Mouse (Mus musculus) MEL (cell line): ENCODE measurements at regions not wholly inside any gene's neighbourhood (a gene's known extent, or its start where the extent isn't known, plus 50 kb on each side); places are given as distances from the start of the nearest gene placed in this dataset.

Source experiments
- DNase-seq: peaks from one replicate; pipeline ENCODE4 v3.0.0; 2011; ENCODE audit warnings: low read depth, low spot score
- H3K27ac ChIP-seq: 2 replicates; pipeline ENCODE4 v1.5.1; 2012; ENCODE audit warnings: low read depth, mild to moderate bottlenecking, control low read depth, low read length, moderate library complexity; ENCODE audit not compliant: control insufficient read depth
- H3K27me3 ChIP-seq, 2 experiments: fragments of 150-350 bp in 1 of 2; sonication (generic) in 1 of 2; 2 replicates each; pipeline ENCODE4 v1.6.1; 2012; ENCODE audit warnings: low read length in 2 of 2, mild to moderate bottlenecking in 2 of 2, improper control_type of control experiment in 1 of 2, moderate library complexity in 1 of 2; ENCODE audit not compliant: insufficient read depth in 2 of 2, control insufficient read depth in 1 of 2
- H3K36me3 ChIP-seq, 2 experiments: 2 replicates each; pipeline ENCODE4 v1.6.1; 2012 to 2014; ENCODE audit warnings: low read length in 2 of 2, improper control_type of control experiment in 1 of 2, inconsistent platforms in 1 of 2, mild to moderate bottlenecking in 1 of 2; ENCODE audit not compliant: insufficient read depth in 2 of 2, control insufficient read depth in 1 of 2
- H3K4me1 ChIP-seq, 2 experiments: fragments of 150-350 bp in 1 of 2; sonication (generic) in 1 of 2; 2 replicates each; pipeline ENCODE4 v1.6.1; 2012; ENCODE audit warnings: low read length in 2 of 2, improper control_type of control experiment in 1 of 2, mild to moderate bottlenecking in 1 of 2; ENCODE audit not compliant: insufficient read depth in 2 of 2, control insufficient read depth in 1 of 2
- H3K4me3 ChIP-seq, 2 experiments: fragments of 150-350 bp in 1 of 2; sonication (generic) in 1 of 2; 2 replicates each; pipeline ENCODE4 v1.5.1; 2012; ENCODE audit warnings: low read depth in 2 of 2, low read length in 2 of 2, mild to moderate bottlenecking in 2 of 2, moderate library complexity in 2 of 2, control low read depth in 1 of 2, improper control_type of control experiment in 1 of 2; ENCODE audit not compliant: control insufficient read depth in 1 of 2, insufficient read depth in 1 of 2
- H3K79me2 ChIP-seq: 2 replicates; pipeline ENCODE4 v1.6.1; 2012; ENCODE audit warnings: mild to moderate bottlenecking, low read length, moderate library complexity; ENCODE audit not compliant: control insufficient read depth, poor library complexity, insufficient read depth
- H3K9ac ChIP-seq: 2 replicates; pipeline ENCODE4 v1.6.1; 2012; ENCODE audit warnings: low read depth, mild to moderate bottlenecking, control low read depth, low read length, moderate library complexity; ENCODE audit not compliant: control insufficient read depth, poor library complexity, severe bottlenecking
- H3K9me3 ChIP-seq: fragments of 150-350 bp; sonication (generic); replicated peaks from 2 replicates; pipeline ENCODE4 v1.6.1; 2012; ENCODE audit warnings: mild to moderate bottlenecking, low read length, improper control_type of control experiment, moderate library complexity; ENCODE audit not compliant: insufficient read depth
- CHD2 ChIP-seq: IDR thresholded peaks from 2 replicates; pipeline ENCODE4 v1.6.1; 2011; ENCODE audit warnings: low read length, improper control_type of control experiment
- CTCF ChIP-seq, 3 experiments: IDR thresholded peaks in 2 of 3; conservative IDR thresholded peaks in 1 of 3; 2 replicates each; pipeline ENCODE4 v1.5.1; 2011 to 2012; ENCODE audit warnings: low read length in 3 of 3, low read depth in 2 of 3, mild to moderate bottlenecking in 2 of 3, improper control_type of control experiment in 1 of 3, inconsistent platforms in 1 of 3, mixed read lengths in 1 of 3, moderate library complexity in 1 of 3; ENCODE audit not compliant: control insufficient read depth in 1 of 3, insufficient read depth in 1 of 3, poor library complexity in 1 of 3, severe bottlenecking in 1 of 3
- GABPA ChIP-seq: IDR thresholded peaks from 2 replicates; pipeline ENCODE4 v1.6.1; 2012; ENCODE audit warnings: low read depth, mild to moderate bottlenecking, inconsistent platforms, low read length, improper control_type of control experiment, moderate library complexity
- GATA1 ChIP-seq: IDR thresholded peaks from 2 replicates; pipeline ENCODE4 v1.6.1; 2011; ENCODE audit warnings: low read depth, low read length, improper control_type of control experiment
- JUND ChIP-seq: IDR thresholded peaks from 2 replicates; pipeline ENCODE4 v1.6.1; 2011; ENCODE audit warnings: low read depth, mild to moderate bottlenecking, improper control_type of control experiment, low read length
- MAFK ChIP-seq: IDR thresholded peaks from 2 replicates; pipeline ENCODE4 v1.6.1; 2011; ENCODE audit warnings: low read depth, mild to moderate bottlenecking, low read length, improper control_type of control experiment, borderline replicate concordance
- MAX ChIP-seq: IDR thresholded peaks from 2 replicates; pipeline ENCODE4 v1.6.1; 2011; ENCODE audit warnings: low read length, improper control_type of control experiment
- MAZ ChIP-seq: IDR thresholded peaks from 2 replicates; pipeline ENCODE4 v1.6.1; 2012; ENCODE audit warnings: low read depth, mild to moderate bottlenecking, inconsistent platforms, low read length, improper control_type of control experiment
- MYB ChIP-seq: IDR thresholded peaks from 2 replicates; pipeline ENCODE4 v1.6.1; 2011; ENCODE audit warnings: mild to moderate bottlenecking, low read depth, low read length, improper control_type of control experiment
- MYC ChIP-seq: IDR thresholded peaks from 2 replicates; pipeline ENCODE4 v1.6.1; 2011; ENCODE audit warnings: low read depth, mild to moderate bottlenecking, low read length, improper control_type of control experiment, moderate library complexity
- POLR2A ChIP-seq, 2 experiments: IDR thresholded peaks; 2 replicates each; pipeline ENCODE4 v1.6.1; 2011 to 2012; ENCODE audit warnings: low read length in 2 of 2, mild to moderate bottlenecking in 2 of 2, control low read depth in 1 of 2, improper control_type of control experiment in 1 of 2, low read depth in 1 of 2, moderate library complexity in 1 of 2; ENCODE audit not compliant: control insufficient read depth in 1 of 2, insufficient read depth in 1 of 2, poor library complexity in 1 of 2
- POLR2AphosphoS2 ChIP-seq: IDR thresholded peaks from 2 replicates; pipeline ENCODE4 v1.6.1; 2011; ENCODE audit warnings: low read length, improper control_type of control experiment
- RAD21 ChIP-seq: IDR thresholded peaks from 2 replicates; pipeline ENCODE4 v1.6.1; 2011; ENCODE audit warnings: mild to moderate bottlenecking, low read depth, low read length, improper control_type of control experiment
- RCOR1 ChIP-seq: IDR thresholded peaks from 2 replicates; pipeline ENCODE4 v1.6.1; 2012; ENCODE audit warnings: low read depth, mild to moderate bottlenecking, inconsistent platforms, low read length, improper control_type of control experiment
- SMC3 ChIP-seq: IDR thresholded peaks from 2 replicates; pipeline ENCODE4 v1.6.1; 2011; ENCODE audit warnings: low read depth, low read length, improper control_type of control experiment
- TBP ChIP-seq: IDR thresholded peaks from 2 replicates; pipeline ENCODE4 v1.8.0; 2011; ENCODE audit warnings: low read depth, low read length, improper control_type of control experiment
- USF1 ChIP-seq: IDR thresholded peaks from 2 replicates; pipeline ENCODE4 v1.6.1; 2014; ENCODE audit warnings: low read depth, mild to moderate bottlenecking, inconsistent platforms, low read length, improper control_type of control experiment, moderate library complexity
- ZC3H11A ChIP-seq: IDR thresholded peaks from 2 replicates; pipeline ENCODE4 v1.6.1; 2012; ENCODE audit warnings: low read depth, mild to moderate bottlenecking, inconsistent platforms, low read length, improper control_type of control experiment
- ZKSCAN1 ChIP-seq: IDR thresholded peaks from 2 replicates; pipeline ENCODE4 v1.6.1; 2012; ENCODE audit warnings: low read depth, mild to moderate bottlenecking, inconsistent platforms, low read length, improper control_type of control experiment, moderate library complexity

GRCm38 (mm10) chr3:63570607-63571353, 87.1 kb upstream of the Gm34302 start:
- DNase-seq, result peak; percentile 49
- H3K9ac ChIP-seq, result no peak overlapping the region
- TF ChIP-seq RAD21 (peak; percentile 61), ZC3H11A (peak; percentile 62), CTCF (IDR thresholded peaks at IDR 0.05 in 2 of 3, conservative IDR thresholded peaks at IDR 0.05 in 1 of 3; ENCODE audit: control insufficient read depth in 1 of 3, insufficient read depth in 1 of 3, low read depth in 2 of 3, low read length in 3 of 3, poor library complexity in 1 of 3, severe bottlenecking in 1 of 3) (peak; percentile 55 to 78 (median 65)), GABPA (no peak), SMC3 (peak; percentile 91), MYC (no peak), GATA1 (no peak)
- no peak overlapping the region for H3K27ac ChIP-seq
- no peaks in the 10 kb centered on the region for H3K4me1 ChIP-seq
- no peaks in the 10 kb centered on the region for H3K36me3 ChIP-seq
- H3K4me3 ChIP-seq, result no peak overlapping the region
- H3K9me3 ChIP-seq, result no peaks in the 10 kb centered on the region
- no peaks in the 10 kb centered on the region; a peak in 1 of 4 replicates for H3K27me3 ChIP-seq
- H3K79me2 ChIP-seq, result no peaks in the 10 kb centered on the region

DNA sequence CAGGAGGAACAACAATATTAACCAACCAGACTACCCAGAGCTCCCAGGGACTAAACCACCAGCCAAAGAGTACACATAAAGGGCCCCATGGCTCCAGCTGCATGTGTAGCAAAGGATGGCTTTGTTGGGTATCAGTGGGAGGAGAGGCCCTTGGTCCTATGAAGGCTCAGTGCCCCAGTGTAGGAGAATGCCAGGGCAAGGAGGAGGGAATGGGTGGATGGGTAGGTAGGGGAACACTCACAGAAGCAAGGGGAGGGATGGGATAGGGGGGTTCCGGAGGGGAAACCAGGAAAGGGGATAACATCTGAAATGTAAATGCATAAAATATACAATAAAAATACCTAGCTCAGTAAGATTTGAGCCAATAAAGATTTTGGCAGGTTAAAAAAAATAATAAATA, 86.4 kb upstream of the Gm34302 start:
- no peak for DNase-seq
- no peak overlapping the region for H3K27ac ChIP-seq
- H3K9me3 ChIP-seq, result no peaks in the 10 kb centered on the region
- H3K4me3 ChIP-seq, result no peak overlapping the region
- no peak overlapping the region for H3K9ac ChIP-seq
- no peaks in the 10 kb centered on the region for H3K36me3 ChIP-seq
- H3K4me1 ChIP-seq, result no peaks in the 10 kb centered on the region
- no peaks in the 10 kb centered on the region; a peak in 1 of 4 replicates for H3K27me3 ChIP-seq
- no peak for TF ChIP-seq GATA1
- TF ChIP-seq MAFK, result no peak
- no peak for TF ChIP-seq ZKSCAN1
- no peak for TF ChIP-seq USF1
- TF ChIP-seq MYC, result no peak
- TF ChIP-seq MAZ, result no peak
- no peak for TF ChIP-seq MYB
- no peak for TF ChIP-seq MAX
- TF ChIP-seq RCOR1, result no peak
- TF ChIP-seq JUND, result no peak
- TF ChIP-seq POLR2A (IDR thresholded peaks at IDR 0.05; ENCODE audit: control insufficient read depth in 1 of 2, insufficient read depth in 1 of 2, low read depth in 1 of 2, low read length in 2 of 2, poor library complexity in 1 of 2), result no peak
- no peak for TF ChIP-seq TBP
- no peak for TF ChIP-seq CHD2
- TF ChIP-seq POLR2AphosphoS2, result no peak
- no peaks in the 10 kb centered on the region for H3K79me2 ChIP-seq
